ENCODE assay signal across 8 mouse cellular contexts in the genomic region with DNA sequence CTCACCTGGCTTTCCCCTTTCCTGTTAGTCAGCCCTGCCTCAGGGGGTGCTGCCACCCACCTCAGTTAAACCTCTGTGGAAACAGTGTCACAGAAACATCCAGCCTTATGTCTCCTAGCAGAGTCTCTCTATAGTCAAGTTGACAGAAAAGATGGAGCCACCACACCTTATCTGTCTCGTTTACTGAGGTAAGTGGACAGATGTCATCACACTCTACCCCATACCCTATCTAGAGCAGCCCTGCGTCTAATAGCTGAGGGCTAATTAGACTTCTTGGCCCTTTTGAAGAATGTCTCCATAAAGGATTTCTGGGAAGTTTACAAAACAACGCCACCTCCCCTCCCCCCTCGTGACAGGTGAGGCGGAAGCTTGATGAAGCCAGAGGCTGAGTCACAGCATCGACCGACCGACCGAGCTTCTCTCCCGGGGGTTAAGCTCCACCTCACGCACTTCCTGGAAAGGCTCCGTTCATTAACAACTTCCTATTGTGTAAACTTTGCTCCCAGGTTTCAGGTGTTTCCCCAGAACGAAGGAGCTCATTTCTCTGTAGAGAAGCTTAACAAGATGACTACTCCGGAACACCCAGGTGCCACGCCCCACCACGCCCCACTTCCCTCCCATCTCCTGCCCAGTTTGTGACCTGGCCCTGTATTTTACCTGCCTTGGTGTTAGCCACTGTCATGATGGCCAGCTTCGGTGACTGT.
A peak's percentile ranks its signal among the peaks of the same experiment; 100 is the strongest.
DNase-seq lines count a peak whose midpoint lies in the region; ATAC-seq and TF ChIP-seq lines count a peak whose summit lies in the region.

No protein-coding gene starts in this region.

- H3K4me2 ChIP-seq in embryonic facial prominence, embryonic 14.5 days (ENCODE audit: low read depth, low read length): peak overlapping the region; percentile 43
- H3K4me2 ChIP-seq in liver, embryonic 11.5 days: peak overlapping the region; percentile 62

- peak; percentile 63; the same call in 1 of the 2 replicates for ATAC-seq in embryonic facial prominence, embryonic 14.5 days (ENCODE audit: low read depth)
- peak; percentile 51; the same call in 1 of the 2 replicates for ATAC-seq in liver, embryonic 11.5 days (replicated peaks; ENCODE audit: low FRiP score)
- no peak for ATAC-seq in cerebellum, adult (ENCODE audit: insufficient number of reproducible peaks, low FRiP score, low TSS enrichment)

- H3K36me3 ChIP-seq in testis, adult 2 months (ENCODE audit: control insufficient read depth, insufficient read depth, low read length): no peaks in the 10 kb centered on the region
- no peaks in the 10 kb centered on the region for H3K36me3 ChIP-seq in embryonic facial prominence, embryonic 14.5 days (ENCODE audit: control insufficient read depth, insufficient read depth, low read length)
- H3K36me3 ChIP-seq in liver, embryonic 11.5 days (ENCODE audit: control insufficient read depth, insufficient read depth, low read length): no peaks in the 10 kb centered on the region

- peak overlapping the region; percentile 46 for H3K4me3 ChIP-seq in testis, adult 2 months (ENCODE audit: control insufficient read depth, low read depth, low read length)
- H3K4me3 ChIP-seq in embryonic facial prominence, embryonic 14.5 days (ENCODE audit: low read depth, low read length): peak overlapping the region; percentile 17
- peak overlapping the region; percentile 20 for H3K4me3 ChIP-seq in liver, embryonic 11.5 days (ENCODE audit: low read depth, low read length)

- no peak for TF ChIP-seq POLR2A in testis, adult 2 months (IDR thresholded peaks at IDR 0.05; ENCODE audit: control insufficient read depth, low read depth, low read length)

- H3K27me3 ChIP-seq in testis, adult 2 months (ENCODE audit: control insufficient read depth, insufficient read depth, low read length): no peaks in the 10 kb centered on the region
- H3K27me3 ChIP-seq in embryonic facial prominence, embryonic 14.5 days (replicated peaks; ENCODE audit: control insufficient read depth, insufficient read depth, low read length): no peaks in the 10 kb centered on the region
- H3K27me3 ChIP-seq in liver, embryonic 11.5 days (replicated peaks; ENCODE audit: control insufficient read depth, insufficient read depth, low read length): no peaks in the 10 kb centered on the region

- no peaks in the 10 kb centered on the region for H3K9me3 ChIP-seq in embryonic facial prominence, embryonic 14.5 days (ENCODE audit: control insufficient read depth, low read length)
- H3K9me3 ChIP-seq in liver, embryonic 11.5 days (ENCODE audit: control insufficient read depth, low read length): no peaks in the 10 kb centered on the region

- TF ChIP-seq CTCF in testis, adult 2 months (IDR thresholded peaks at IDR 0.05; ENCODE audit: control insufficient read depth, insufficient read depth, insufficient replicate concordance, low read depth, low read length): no peak

- H3K9ac ChIP-seq in embryonic facial prominence, embryonic 14.5 days (ENCODE audit: low read depth, low read length): no peak overlapping the region
- H3K9ac ChIP-seq in liver, embryonic 11.5 days (ENCODE audit: low read depth, low read length): no peak overlapping the region; the same call in 1 of the 2 replicates

- DNase-seq in testis, postnatal 10 days (ENCODE audit: low spot score): no peak
- peak; percentile 52 for DNase-seq in embryonic facial prominence, embryonic 14.5 days (ENCODE audit: low spot score)
- no peak for DNase-seq in liver, embryonic 11.5 days (ENCODE audit: low spot score)
- peak; percentile 20 to 44 for DNase-seq in spleen, adult 18-20 months
- no peak for DNase-seq in MN1 (ENCODE audit: low spot score)
- DNase-seq in right cerebral cortex, adult 18-20 months: no peak

- peaks cover 8% of the 10 kb centered on the region for H3K4me1 ChIP-seq in testis, adult 2 months (ENCODE audit: control insufficient read depth, insufficient read depth, low read length)
- peaks cover 7% of the 10 kb centered on the region; the same call in 1 of the 2 replicates for H3K4me1 ChIP-seq in embryonic facial prominence, embryonic 14.5 days (ENCODE audit: control insufficient read depth, insufficient read depth, low read length)
- peaks cover 5% of the 10 kb centered on the region for H3K4me1 ChIP-seq in liver, embryonic 11.5 days (replicated peaks; ENCODE audit: control insufficient read depth, insufficient read depth, low read length)

- 9% methylated on average over 17 of the region's 17 CpGs for WGBS in embryonic facial prominence, embryonic 14.5 days
- 4% methylated on average over 17 of the region's 17 CpGs for WGBS in liver, embryonic 11.5 days

- H3K27ac ChIP-seq in testis, adult 2 months (ENCODE audit: control insufficient read depth, insufficient read depth, low read depth, low read length): no peak overlapping the region
- no peak overlapping the region for H3K27ac ChIP-seq in embryonic facial prominence, embryonic 14.5 days (replicated peaks; ENCODE audit: low read depth, low read length)
- H3K27ac ChIP-seq in liver, embryonic 11.5 days (ENCODE audit: low read depth, low read length): no peak overlapping the region

Comparison
In these comparisons a context has a peak if more than half of its experiments do, and no peak if none do; other contexts are left out.
1. DNase-seq: peak in embryonic facial prominence, embryonic 14.5 days (single experiment) and spleen, adult 18-20 months (2 of 2); none in testis, postnatal 10 days (single experiment), liver, embryonic 11.5 days (single experiment), MN1 (single experiment) and right cerebral cortex, adult 18-20 months (single experiment).
2. Peak in every context shown above with its lines, with median percentiles within 50 percentile points of each other: H3K4me3 ChIP-seq.